Mouse (Mus musculus): Measurements from ENCODE around the gene Afdn. TPM values are rescaled to one million over a fixed set of nuclear protein-coding genes. Genes with fewer than 3 reads are reported as not detected.
A peak's percentile ranks its signal among the peaks of the same experiment; 100 is the strongest.

Afdn gene
- polyA plus RNA-seq, 1 experiment from 2014 or later = 146 TPM

- ATAC-seq = no peak
Observed at GRCm38 (mm10) chr17:13720187-13720586, 40.2 kb upstream of the Afdn start.

GRCm38 (mm10) chr17:13721372-13721771, 39.0 kb upstream of the Afdn start:
- WGBS = 92% methylated on average over 2 of the region's 2 CpGs
- Histone ChIP-seq H3K36me3 (ENCODE audit: control insufficient read depth, insufficient read depth) (no peaks in the 10 kb centered on the region), H3K4me2 (ENCODE audit: low read length) (no peak overlapping the region), H3K9ac (replicated peaks; ENCODE audit: low read depth, low read length) (no peak overlapping the region), H3K27ac (ENCODE audit: low read length) (no peak overlapping the region), H3K4me3 (replicated peaks; ENCODE audit: low read length) (no peak overlapping the region), H3K27me3 (replicated peaks; ENCODE audit: control insufficient read depth, insufficient read depth, low read length) (no peaks in the 10 kb centered on the region), H3K9me3 (ENCODE audit: control insufficient read depth, low read length) (no peaks in the 10 kb centered on the region), H3K4me1 (replicated peaks; ENCODE audit: control insufficient read depth, insufficient read depth, low read length) (peaks cover 10% of the 10 kb centered on the region; the same call in 1 of the 2 replicates)
- ATAC-seq = no peak

More at GRCm38 (mm10) chr17:13720187-13720586, 40.2 kb upstream of the Afdn start:
- Histone ChIP-seq H3K27me3 (replicated peaks; ENCODE audit: control insufficient read depth, insufficient read depth, low read length) (no peaks in the 10 kb centered on the region), H3K4me3 (replicated peaks; ENCODE audit: low read length) (no peak overlapping the region), H3K9ac (replicated peaks; ENCODE audit: low read depth, low read length) (no peak overlapping the region), H3K36me3 (ENCODE audit: control insufficient read depth, insufficient read depth) (no peaks in the 10 kb centered on the region), H3K4me1 (replicated peaks; ENCODE audit: control insufficient read depth, insufficient read depth, low read length) (peaks cover 9% of the 10 kb centered on the region; the same call in 1 of the 2 replicates), H3K9me3 (ENCODE audit: control insufficient read depth, low read length) (no peaks in the 10 kb centered on the region), H3K4me2 (ENCODE audit: low read length) (no peak overlapping the region), H3K27ac (ENCODE audit: low read length) (no peak overlapping the region)
- WGBS = 93% methylated on average over 5 of the region's 5 CpGs

GRCm38 (mm10) chr17:13722434-13722833, 37.9 kb upstream of the Afdn start:
- Histone ChIP-seq H3K27ac (ENCODE audit: low read length) (no peak overlapping the region), H3K9ac (replicated peaks; ENCODE audit: low read depth, low read length) (no peak overlapping the region), H3K4me3 (replicated peaks; ENCODE audit: low read length) (no peak overlapping the region), H3K4me1 (replicated peaks; ENCODE audit: control insufficient read depth, insufficient read depth, low read length) (peaks cover 10% of the 10 kb centered on the region; the same call in 1 of the 2 replicates), H3K9me3 (ENCODE audit: control insufficient read depth, low read length) (no peaks in the 10 kb centered on the region), H3K36me3 (ENCODE audit: control insufficient read depth, insufficient read depth) (no peaks in the 10 kb centered on the region), H3K4me2 (ENCODE audit: low read length) (no peak overlapping the region), H3K27me3 (replicated peaks; ENCODE audit: control insufficient read depth, insufficient read depth, low read length) (no peaks in the 10 kb centered on the region)
- WGBS = 8% methylated on average over 2 of the region's 2 CpGs
- ATAC-seq = peak; percentile 66

- 38% methylated on average over 4 of the region's 4 CpGs for WGBS
- H3K4me1 ChIP-seq (replicated peaks; ENCODE audit: control insufficient read depth, insufficient read depth, low read length) = peaks cover 10% of the 10 kb centered on the region; the same call in 1 of the 2 replicates
- ATAC-seq = peak; percentile 32; the same call in 1 of the 2 replicates
- no peaks in the 10 kb centered on the region for H3K9me3 ChIP-seq (ENCODE audit: control insufficient read depth, low read length)
- H3K36me3 ChIP-seq (ENCODE audit: control insufficient read depth, insufficient read depth) = no peaks in the 10 kb centered on the region
- no peak overlapping the region for H3K4me3 ChIP-seq (replicated peaks; ENCODE audit: low read length)
- H3K27me3 ChIP-seq (replicated peaks; ENCODE audit: control insufficient read depth, insufficient read depth, low read length) = no peaks in the 10 kb centered on the region
- no peak overlapping the region for H3K9ac ChIP-seq (replicated peaks; ENCODE audit: low read depth, low read length)
- H3K27ac ChIP-seq (ENCODE audit: low read length) = no peak overlapping the region
- no peak overlapping the region for H3K4me2 ChIP-seq (ENCODE audit: low read length)
Observed at GRCm38 (mm10) chr17:13725004-13725550, 35.3 kb upstream of the Afdn start.

- H3K27me3 ChIP-seq (replicated peaks; ENCODE audit: control insufficient read depth, insufficient read depth, low read length) = no peaks in the 10 kb centered on the region
- peaks cover 10% of the 10 kb centered on the region; the same call in 1 of the 2 replicates for H3K4me1 ChIP-seq (replicated peaks; ENCODE audit: control insufficient read depth, insufficient read depth, low read length)
- H3K36me3 ChIP-seq (ENCODE audit: control insufficient read depth, insufficient read depth) = no peaks in the 10 kb centered on the region
- H3K4me3 ChIP-seq (replicated peaks; ENCODE audit: low read length) = no peak overlapping the region
- H3K9me3 ChIP-seq (ENCODE audit: control insufficient read depth, low read length) = no peaks in the 10 kb centered on the region
- H3K9ac ChIP-seq (replicated peaks; ENCODE audit: low read depth, low read length) = no peak overlapping the region
- H3K27ac ChIP-seq (ENCODE audit: low read length) = no peak overlapping the region
- ATAC-seq = no peak
- 94% methylated on average over 8 of the region's 8 CpGs for WGBS
- no peak overlapping the region for H3K4me2 ChIP-seq (ENCODE audit: low read length)
Observed at GRCm38 (mm10) chr17:13726832-13727355, 33.4 kb upstream of the Afdn start.

GRCm38 (mm10) chr17:13730980-13731726, 29.2 kb upstream of the Afdn start:
- H3K4me3 ChIP-seq (replicated peaks; ENCODE audit: low read length) = no peak overlapping the region
- no peaks in the 10 kb centered on the region for H3K9me3 ChIP-seq (ENCODE audit: control insufficient read depth, low read length)
- ATAC-seq = no peak
- H3K4me1 ChIP-seq (replicated peaks; ENCODE audit: control insufficient read depth, insufficient read depth, low read length) = no peaks in the 10 kb centered on the region
- H3K9ac ChIP-seq (replicated peaks; ENCODE audit: low read depth, low read length) = no peak overlapping the region
- no peak overlapping the region for H3K4me2 ChIP-seq (ENCODE audit: low read length)
- H3K27me3 ChIP-seq (replicated peaks; ENCODE audit: control insufficient read depth, insufficient read depth, low read length) = no peaks in the 10 kb centered on the region
- H3K36me3 ChIP-seq (ENCODE audit: control insufficient read depth, insufficient read depth) = no peaks in the 10 kb centered on the region
- no peak overlapping the region for H3K27ac ChIP-seq (ENCODE audit: low read length)
- WGBS = 97% methylated on average over 6 of the region's 6 CpGs

- Histone ChIP-seq H3K27ac (ENCODE audit: low read length) (no peak overlapping the region), H3K4me2 (ENCODE audit: low read length) (no peak overlapping the region), H3K4me1 (replicated peaks; ENCODE audit: control insufficient read depth, insufficient read depth, low read length) (no peaks in the 10 kb centered on the region), H3K4me3 (replicated peaks; ENCODE audit: low read length) (no peak overlapping the region), H3K9me3 (ENCODE audit: control insufficient read depth, low read length) (no peaks in the 10 kb centered on the region), H3K36me3 (ENCODE audit: control insufficient read depth, insufficient read depth) (no peaks in the 10 kb centered on the region), H3K27me3 (replicated peaks; ENCODE audit: control insufficient read depth, insufficient read depth, low read length) (no peaks in the 10 kb centered on the region), H3K9ac (replicated peaks; ENCODE audit: low read depth, low read length) (no peak overlapping the region)
- 72% methylated on average over 4 of the region's 4 CpGs for WGBS
- no peak for ATAC-seq
Observed at GRCm38 (mm10) chr17:13731727-13732112, 28.6 kb upstream of the Afdn start.

- Histone ChIP-seq H3K4me1 (replicated peaks; ENCODE audit: control insufficient read depth, insufficient read depth, low read length) (no peaks in the 10 kb centered on the region), H3K9ac (replicated peaks; ENCODE audit: low read depth, low read length) (no peak overlapping the region), H3K9me3 (ENCODE audit: control insufficient read depth, low read length) (no peaks in the 10 kb centered on the region), H3K36me3 (ENCODE audit: control insufficient read depth, insufficient read depth) (no peaks in the 10 kb centered on the region), H3K27me3 (replicated peaks; ENCODE audit: control insufficient read depth, insufficient read depth, low read length) (no peaks in the 10 kb centered on the region), H3K27ac (ENCODE audit: low read length) (no peak overlapping the region), H3K4me2 (ENCODE audit: low read length) (no peak overlapping the region), H3K4me3 (replicated peaks; ENCODE audit: low read length) (no peak overlapping the region)
- WGBS = 61% methylated on average over 8 of the region's 8 CpGs
- no peak for ATAC-seq
Observed at GRCm38 (mm10) chr17:13732685-13733084, 27.7 kb upstream of the Afdn start.

GRCm38 (mm10) chr17:13733971-13734370, 26.4 kb upstream of the Afdn start:
- H3K9ac ChIP-seq (replicated peaks; ENCODE audit: low read depth, low read length) = no peak overlapping the region
- H3K9me3 ChIP-seq (ENCODE audit: control insufficient read depth, low read length) = no peaks in the 10 kb centered on the region
- H3K4me2 ChIP-seq (ENCODE audit: low read length) = no peak overlapping the region
- no peaks in the 10 kb centered on the region for H3K27me3 ChIP-seq (replicated peaks; ENCODE audit: control insufficient read depth, insufficient read depth, low read length)
- no peak overlapping the region for H3K27ac ChIP-seq (ENCODE audit: low read length)
- ATAC-seq = no peak
- WGBS = 96% methylated on average over 5 of the region's 5 CpGs
- H3K4me1 ChIP-seq (replicated peaks; ENCODE audit: control insufficient read depth, insufficient read depth, low read length) = no peaks in the 10 kb centered on the region
- no peaks in the 10 kb centered on the region for H3K36me3 ChIP-seq (ENCODE audit: control insufficient read depth, insufficient read depth)
- no peak overlapping the region for H3K4me3 ChIP-seq (replicated peaks; ENCODE audit: low read length)
